Mouse (Mus musculus): Measurements from ENCODE around the gene Zp1.

- no peak for TF ChIP-seq EP300 (IDR thresholded peaks at IDR 0.05; ENCODE audit: insufficient read depth, low read depth, low read length)
- no peak for TF ChIP-seq CTCF (IDR thresholded peaks at IDR 0.05; ENCODE audit: low read depth, low read length)
These were observed 28.0 kb upstream of the Zp1 start for GRCm38 (mm10) chr19:10948416-10948815.
